Mouse (Mus musculus) cerebellum, adult 18-20 months (tissue): Measurements from ENCODE around the gene Nfix.
A peak's percentile ranks its signal among the peaks of the same experiment; 100 is the strongest.

Source experiments
- DNase-seq, 2 experiments: peaks; one replicate each; pipeline ENCODE4 v3.0.0; 2021

The Nfix gene

GRCm38 (mm10) chr8:84780949-84781680 lies 19.0 kb downstream of the Nfix start:
- DNase-seq: no peak

GRCm38 (mm10) chr8:84780225-84780555 lies 20.0 kb downstream of the Nfix start:
- DNase-seq: peak in 1 of 2 experiments; percentile 63

GRCm38 (mm10) chr8:84779519-84780224 lies 20.5 kb downstream of the Nfix start:
- no peak for DNase-seq

GRCm38 (mm10) chr8:84778638-84779380 lies 21.3 kb downstream of the Nfix start:
- peak in 1 of 2 experiments; percentile 42 for DNase-seq

GRCm38 (mm10) chr8:84777899-84778637 lies 22.1 kb downstream of the Nfix start:
- DNase-seq: peak in 1 of 2 experiments; percentile 30

- DNase-seq: no peak
Observed at GRCm38 (mm10) chr8:84776569-84776968, 23.6 kb downstream of the Nfix start.

GRCm38 (mm10) chr8:84775621-84776113 lies 24.5 kb downstream of the Nfix start:
- DNase-seq: peak in 1 of 2 experiments; percentile 61

GRCm38 (mm10) chr8:84775105-84775591 lies 25.0 kb downstream of the Nfix start:
- DNase-seq: peak in 1 of 2 experiments; percentile 64

- DNase-seq: peak; percentile 68 to 71
Observed at GRCm38 (mm10) chr8:84774473-84774911, 25.7 kb downstream of the Nfix start.

- peak; percentile 84 to 94 for DNase-seq
Observed at GRCm38 (mm10) chr8:84773833-84774232, 26.3 kb downstream of the Nfix start.

GRCm38 (mm10) chr8:84773304-84773703 lies 26.8 kb downstream of the Nfix start:
- peak; percentile 69 to 72 for DNase-seq

GRCm38 (mm10) chr8:84772628-84773027 lies 27.5 kb downstream of the Nfix start:
- DNase-seq: peak in 1 of 2 experiments; percentile 62

- DNase-seq: peak; percentile 83 to 89
Observed at GRCm38 (mm10) chr8:84771941-84772378, 28.2 kb downstream of the Nfix start.

GRCm38 (mm10) chr8:84771000-84771687 lies 29.0 kb downstream of the Nfix start:
- DNase-seq: no peak

- DNase-seq: peak in 1 of 2 experiments; percentile 50
Observed at GRCm38 (mm10) chr8:84770100-84770953, 29.8 kb downstream of the Nfix start.

- peak; percentile 76 to 77 for DNase-seq
Observed at GRCm38 (mm10) chr8:84769324-84769723, 30.8 kb downstream of the Nfix start.

- peak in 1 of 2 experiments; percentile 56 for DNase-seq
Observed at GRCm38 (mm10) chr8:84768343-84769095, 31.6 kb downstream of the Nfix start.

- peak in 1 of 2 experiments; percentile 50 for DNase-seq
Observed at GRCm38 (mm10) chr8:84767221-84767620, 32.9 kb downstream of the Nfix start.

- peak in 1 of 2 experiments; percentile 51 for DNase-seq
Observed at GRCm38 (mm10) chr8:84766422-84766821, 33.7 kb downstream of the Nfix start.

GRCm38 (mm10) chr8:84765629-84766028 lies 34.5 kb downstream of the Nfix start:
- DNase-seq: peak in 1 of 2 experiments; percentile 59
